Mouse (Mus musculus): ENCODE results near the gene Ppm1m.

GRCm38 (mm10) chr9:106222261-106222851 is 22.8 kb upstream of the Ppm1m start, which contains the start of gene Tlr9:
- TF ChIP-seq MAX (IDR thresholded peaks at IDR 0.05; ENCODE audit: low read depth) (no peak), TCF12 (IDR thresholded peaks at IDR 0.05; ENCODE audit: insufficient read depth, poor library complexity, severe bottlenecking) (no peak), POLR2A (IDR thresholded peaks at IDR 0.05; ENCODE audit: insufficient read length, low read depth) (no peak), POLR2AphosphoS2 (IDR thresholded peaks at IDR 0.05; ENCODE audit: insufficient read length, low read depth) (no peak), TCF3 (IDR thresholded peaks at IDR 0.05; ENCODE audit: insufficient read length, low read depth) (no peak), USF1 (IDR thresholded peaks at IDR 0.05; ENCODE audit: low read depth) (no peak), MYOD1 (IDR thresholded peaks at IDR 0.05; ENCODE audit: control insufficient read depth in 1 of 3, insufficient read length in 2 of 3, low read depth in 2 of 3) (no peak), SRF (IDR thresholded peaks at IDR 0.05; ENCODE audit: control insufficient read depth, insufficient read length, low read depth) (no peak), MYOG (IDR thresholded peaks at IDR 0.05; ENCODE audit: control insufficient read depth in 1 of 3, insufficient read depth in 1 of 3, insufficient read length in 2 of 3, low read depth in 2 of 3) (no peak), REST (IDR thresholded peaks at IDR 0.05; ENCODE audit: insufficient read depth, insufficient read length) (no peak), CEBPB (IDR thresholded peaks at IDR 0.05; ENCODE audit: insufficient read depth, poor library complexity, severe bottlenecking) (no peak)

Measured in myocyte (in vitro differentiated cells).